Mouse (Mus musculus): ENCODE measurements around the gene Polr3c.
"Not testable (repeated sequence)": the region's sequence is repeated elsewhere in the genome, so short reads cannot be mapped to it uniquely, and the experiment has no call there.

Polr3c gene

DNA sequence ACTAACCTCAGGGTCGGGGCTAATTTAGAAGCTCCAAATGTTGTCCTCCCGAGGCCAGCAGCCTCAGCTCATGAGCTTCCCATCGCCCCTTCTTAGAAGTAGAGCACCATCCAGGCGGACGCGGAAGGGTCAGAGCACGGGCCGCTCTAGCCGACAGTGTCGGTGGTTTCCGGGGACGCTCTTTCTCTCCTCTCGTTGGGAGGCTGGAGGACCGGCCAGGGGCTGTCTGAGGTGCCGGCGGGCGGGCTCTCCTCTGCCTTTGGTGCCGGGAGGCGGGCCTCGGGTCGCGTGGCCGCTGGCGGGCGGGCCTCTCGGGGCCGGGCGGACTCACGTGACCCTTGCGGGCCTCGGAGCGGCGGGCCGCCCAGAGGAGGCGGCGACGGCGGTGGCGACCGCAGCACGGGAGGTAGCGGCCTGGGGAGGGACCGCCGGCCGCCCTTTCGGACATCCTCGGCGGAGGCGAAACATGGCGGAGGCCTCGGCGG, at the start of gene Polr3c, which contains the start of gene Rnf115:
TSS of gene Polr3c (minus strand) at position 286 of the 485 bp plus-strand sequence.
TSS of gene Rnf115 (plus strand) at position 322 of the 485 bp plus-strand sequence.
- peak; percentile 97 for DNase-seq

DNA sequence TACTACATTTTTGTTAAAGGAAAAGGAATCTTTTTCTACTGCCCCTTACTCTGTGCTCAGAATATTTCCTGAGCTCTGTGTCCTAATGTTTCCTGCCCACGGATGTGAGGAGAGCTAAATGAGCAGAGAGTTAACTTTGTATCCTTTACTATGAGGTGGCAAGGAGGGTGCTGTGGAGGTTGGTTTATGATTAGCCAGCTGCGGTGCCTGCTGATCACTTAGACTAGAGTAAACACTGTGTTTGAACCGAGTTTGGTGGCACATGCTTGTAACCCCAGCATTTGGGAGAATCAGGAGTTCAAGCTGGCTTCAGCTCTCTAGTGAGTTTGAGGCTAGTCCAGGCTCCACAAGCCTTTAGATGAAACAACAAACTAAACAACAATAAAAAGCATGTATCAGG, 49.7 kb upstream of the Polr3c start:
- DNase-seq = no peak

DNA sequence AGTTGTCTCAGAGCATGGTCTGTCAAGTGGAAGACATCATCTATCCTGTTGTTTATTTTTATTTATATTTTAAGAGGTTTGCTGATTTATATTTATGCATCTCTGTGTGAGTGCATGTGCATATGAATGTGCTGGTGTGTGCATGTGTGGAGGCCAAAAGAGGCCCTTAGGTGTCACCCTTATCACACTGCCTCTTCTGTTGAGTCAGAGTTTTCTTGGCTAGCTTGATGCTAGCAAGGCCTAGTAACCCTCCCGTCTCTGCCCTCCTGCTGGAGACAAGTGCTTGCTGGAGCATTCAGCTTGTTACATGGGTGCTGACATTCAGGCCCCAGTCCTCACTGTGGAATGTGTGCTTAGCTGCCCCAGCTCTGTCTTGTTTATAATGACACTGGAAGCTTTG, 45.5 kb upstream of the Polr3c start:
- DNase-seq = no peak

DNA sequence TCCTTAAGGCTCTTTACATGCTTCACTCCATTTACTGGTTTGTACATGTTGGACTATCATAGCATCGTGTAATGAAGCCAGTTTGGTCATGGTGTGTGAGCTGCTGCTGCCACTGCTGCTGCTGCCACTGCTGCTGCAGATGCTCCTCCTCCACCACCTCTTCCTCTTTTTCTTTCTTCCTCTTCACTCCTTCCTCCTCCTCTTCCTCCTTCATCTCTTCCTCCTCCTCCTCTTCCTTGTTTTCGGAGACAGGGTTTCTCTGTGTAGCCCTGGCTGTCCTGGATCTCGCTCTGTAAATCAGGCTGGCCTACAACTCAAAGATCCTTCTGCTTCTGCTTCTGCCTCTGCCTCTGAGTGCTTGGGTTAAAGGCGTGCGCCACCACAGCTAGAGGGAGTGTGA, 42.5 kb upstream of the Polr3c start:
- no peak for DNase-seq

DNA sequence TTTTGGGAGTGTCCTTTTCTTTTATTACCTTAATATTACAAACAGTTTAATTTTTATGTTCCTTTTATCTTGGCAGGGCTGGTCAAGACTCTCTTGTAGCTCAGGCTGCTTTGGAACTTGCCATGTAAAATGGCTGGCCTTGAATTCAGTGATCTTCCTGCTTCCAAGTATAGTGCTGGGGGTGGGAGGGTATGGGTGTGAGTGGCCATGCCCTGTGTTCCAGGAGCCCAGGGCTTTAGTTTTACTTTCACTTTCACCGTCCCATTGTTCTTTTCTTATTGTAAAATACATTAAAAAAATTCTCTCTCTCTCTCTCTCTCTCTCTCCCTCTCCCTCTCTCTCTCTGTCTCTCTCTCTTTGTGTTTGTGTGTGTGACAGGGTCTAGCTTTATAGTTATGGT, 37.1 kb upstream of the Polr3c start:
- DNase-seq = no peak

DNA sequence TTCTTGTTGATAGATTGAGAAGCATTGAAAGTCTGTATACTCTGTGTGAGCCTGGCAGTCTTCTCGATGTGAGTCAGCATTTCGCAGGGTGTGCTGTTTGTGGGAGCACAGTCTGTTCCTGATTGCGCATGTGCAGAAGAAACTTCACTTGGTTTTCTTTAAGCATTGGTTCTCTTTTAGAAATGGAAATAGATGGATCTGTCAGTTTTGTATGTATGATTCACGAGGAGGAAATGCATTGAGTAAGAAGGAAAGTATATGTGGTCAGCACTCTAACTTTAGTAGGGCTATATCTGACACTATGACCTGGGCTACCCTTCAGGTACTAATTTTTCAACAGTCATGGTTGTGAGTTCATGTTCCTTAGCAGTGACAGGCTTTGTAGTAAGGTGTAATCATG, 32.3 kb upstream of the Polr3c start:
- DNase-seq = no peak

DNA sequence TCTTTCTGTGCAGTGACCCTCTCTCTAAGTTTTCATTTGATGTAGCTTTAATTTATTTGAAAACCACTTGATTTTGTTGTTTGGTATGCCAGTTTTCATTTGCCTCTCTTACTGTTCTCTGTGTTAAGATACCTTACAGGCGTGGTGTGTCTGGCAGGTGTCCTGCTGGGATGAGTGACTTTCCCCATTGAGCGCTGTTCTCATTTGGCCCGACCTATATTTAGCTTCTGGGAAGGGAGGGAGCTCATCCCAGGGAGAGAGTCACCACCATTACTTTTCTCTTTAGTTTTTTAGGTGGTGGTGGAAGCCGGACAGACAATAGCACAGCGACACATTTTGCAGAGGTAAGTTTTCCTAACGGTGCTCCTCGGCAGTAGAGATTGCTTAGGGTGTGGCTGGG, 30.3 kb upstream of the Polr3c start:
- peak; percentile 29 for DNase-seq

DNA sequence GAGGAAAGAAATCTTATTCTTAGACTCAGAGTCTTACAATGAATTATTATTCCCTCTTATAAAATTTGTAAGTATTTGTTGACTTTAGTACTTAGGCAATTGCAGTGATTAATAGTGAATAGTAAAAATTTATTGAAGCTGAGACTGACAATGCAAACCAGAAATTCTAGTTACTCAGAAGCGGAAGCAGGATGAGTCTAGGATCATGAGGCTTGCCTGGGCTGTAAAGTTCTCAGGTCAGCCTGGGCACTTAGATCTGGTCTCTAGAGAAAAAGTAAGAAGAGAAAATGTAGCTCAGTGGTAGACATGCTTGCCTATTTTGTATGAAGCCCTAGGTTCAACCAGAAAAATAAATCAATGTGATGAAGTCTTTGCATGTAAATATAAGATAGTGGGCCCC, 28.5 kb upstream of the Polr3c start:
- no peak for DNase-seq

DNA sequence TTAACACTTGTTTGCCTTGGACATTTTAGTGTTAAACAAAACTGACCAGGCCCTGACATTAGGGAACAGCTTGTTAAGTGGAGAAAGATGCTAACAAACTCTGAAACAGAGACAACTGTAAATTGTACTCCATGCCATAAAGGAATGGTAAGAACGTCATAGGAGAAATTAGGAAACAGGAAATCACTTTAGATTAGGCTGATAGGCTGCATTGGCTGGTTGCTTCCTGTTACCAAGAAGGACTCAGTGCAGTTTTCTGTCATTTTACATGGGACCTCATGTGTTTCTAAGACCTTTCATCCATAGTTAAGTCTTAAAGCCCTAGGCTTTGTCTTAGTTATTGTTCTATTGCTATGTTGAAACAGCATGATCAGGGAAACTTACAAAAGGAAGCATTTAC, 19.4 kb upstream of the Polr3c start:
- no peak for DNase-seq

DNA sequence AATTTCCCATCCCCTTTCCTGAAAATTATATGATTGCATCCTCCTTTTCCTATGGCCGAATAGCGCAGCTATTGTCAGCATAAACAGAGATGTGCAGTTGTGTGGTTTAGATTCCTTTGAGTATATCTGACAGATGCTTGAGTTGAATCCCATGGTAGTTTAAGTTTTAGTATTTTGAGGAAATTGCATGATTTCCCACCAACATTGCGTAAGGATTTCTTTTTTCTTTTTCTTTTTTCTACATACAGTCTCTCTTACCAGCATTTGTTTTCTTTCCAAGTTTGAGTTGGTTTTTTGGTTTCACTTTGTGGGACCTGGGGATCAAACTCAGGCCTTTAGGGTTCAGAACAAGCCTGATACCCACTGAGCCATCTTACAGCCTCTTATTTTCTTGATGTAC, 16.9 kb upstream of the Polr3c start:
- no peak for DNase-seq

DNA sequence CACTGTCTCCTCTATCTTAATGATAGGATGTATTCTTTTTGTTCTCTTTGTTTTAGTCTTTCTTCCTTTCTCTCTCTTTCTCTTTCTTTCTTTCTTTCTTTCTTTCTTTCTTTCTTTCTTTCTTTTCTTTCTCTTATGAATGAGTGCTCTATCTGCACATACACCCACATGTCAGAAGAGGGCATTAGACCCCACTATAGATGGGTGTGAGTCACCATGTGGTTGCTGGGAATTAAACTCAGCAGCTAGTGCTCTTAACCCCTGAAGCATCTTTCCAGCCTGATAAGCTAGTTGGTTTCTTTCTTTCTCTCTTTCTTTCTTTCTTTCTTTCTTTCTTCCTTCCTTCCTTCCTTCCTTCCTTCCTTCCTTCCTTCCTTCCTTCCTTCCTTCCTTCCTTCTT, 12.9 kb upstream of the Polr3c start:
- not testable (repeated sequence) for DNase-seq

DNA sequence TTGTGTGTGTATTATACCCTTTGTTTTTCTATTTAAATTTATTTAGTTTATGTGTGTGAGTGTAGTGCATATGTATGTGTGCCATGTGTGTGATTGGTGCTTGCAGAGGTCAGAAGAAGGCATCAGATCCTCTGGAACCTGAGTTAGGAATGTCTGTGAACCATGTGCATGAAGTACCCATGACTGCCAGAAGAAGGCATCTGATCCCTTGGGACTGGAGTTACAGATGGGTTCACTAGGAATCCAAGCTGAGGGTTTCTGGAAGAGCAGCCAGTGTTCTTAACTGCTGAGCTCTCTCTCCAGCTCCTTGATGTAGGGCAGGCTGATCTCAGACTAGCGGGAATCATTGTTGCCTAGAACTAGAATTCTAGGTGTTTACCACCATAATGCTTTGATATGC, 10.6 kb upstream of the Polr3c start:
- no peak for DNase-seq

DNA sequence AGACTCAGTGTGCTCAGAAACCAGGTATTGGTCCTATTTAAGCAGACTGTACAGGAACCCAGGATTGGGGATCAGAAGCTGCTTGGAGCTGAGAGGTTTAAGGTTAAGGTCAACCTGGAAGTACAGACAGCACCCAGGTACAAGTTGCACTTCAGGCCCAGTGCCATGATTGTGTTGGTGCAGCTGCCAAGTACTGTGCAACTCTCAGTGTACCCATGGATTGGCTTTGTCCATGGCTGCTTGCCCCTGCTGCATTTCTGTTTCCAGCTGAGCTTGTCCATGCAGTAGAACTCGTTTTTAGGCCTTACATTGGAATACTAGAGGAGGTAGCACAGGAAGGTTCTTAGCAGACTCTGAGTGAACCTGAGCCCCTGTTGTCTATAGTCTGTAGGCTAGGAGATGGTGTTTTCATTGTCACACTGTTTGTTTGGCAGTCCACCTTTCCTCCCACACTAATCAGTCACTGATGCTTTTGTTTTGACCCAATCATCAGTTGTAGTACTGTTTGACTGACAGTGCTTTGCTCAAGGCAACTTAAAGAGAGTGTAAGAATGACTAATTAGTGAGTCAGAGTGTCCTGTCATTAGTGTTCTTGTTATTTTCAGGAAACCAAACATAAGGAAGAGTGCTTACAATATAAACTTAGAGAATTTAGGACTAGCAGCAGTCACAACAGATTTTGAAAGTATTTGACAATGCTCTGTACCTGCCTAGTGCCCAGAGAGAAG, 9.7 kb upstream of the Polr3c start:
- DNase-seq = no peak

DNA sequence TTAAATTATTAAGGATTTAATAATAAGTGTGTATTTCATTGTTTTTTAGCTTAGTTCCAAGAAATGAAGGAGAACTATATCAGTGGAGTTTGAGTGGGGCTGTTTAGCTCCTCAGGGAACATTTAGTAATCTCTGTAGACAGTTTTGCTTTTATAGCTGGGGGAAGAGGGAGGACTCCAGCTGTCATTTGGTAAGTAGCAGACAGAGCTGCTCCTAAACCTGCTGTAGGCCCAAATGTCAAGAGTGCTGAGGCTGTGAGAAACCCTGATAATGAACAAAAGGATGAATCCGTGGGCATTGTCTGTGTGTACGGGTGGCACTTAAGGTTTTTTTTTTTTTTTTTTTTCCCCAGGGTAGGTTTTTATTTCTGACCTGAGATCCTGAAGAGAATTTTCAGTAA, 7.8 kb upstream of the Polr3c start:
- DNase-seq = no peak

DNA sequence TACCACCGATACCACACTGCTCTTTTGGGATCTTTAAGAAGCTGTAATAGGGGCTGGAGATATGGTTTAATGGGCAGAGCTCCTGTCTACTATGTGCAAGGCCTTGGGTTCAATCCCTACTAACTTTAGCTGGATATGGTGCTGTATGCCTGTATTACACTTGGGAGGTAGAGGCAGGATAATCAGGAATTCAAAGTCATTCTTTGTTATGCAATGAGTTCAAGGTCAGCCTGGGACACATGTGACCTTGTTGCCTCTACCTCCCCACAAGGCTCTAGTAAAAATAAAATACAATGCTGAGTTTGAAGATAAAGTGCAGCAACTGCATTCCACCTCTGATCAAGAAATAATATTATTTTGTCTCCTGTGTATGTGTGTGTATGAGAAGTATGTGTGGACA, 6.6 kb upstream of the Polr3c start:
- no peak for DNase-seq

DNA sequence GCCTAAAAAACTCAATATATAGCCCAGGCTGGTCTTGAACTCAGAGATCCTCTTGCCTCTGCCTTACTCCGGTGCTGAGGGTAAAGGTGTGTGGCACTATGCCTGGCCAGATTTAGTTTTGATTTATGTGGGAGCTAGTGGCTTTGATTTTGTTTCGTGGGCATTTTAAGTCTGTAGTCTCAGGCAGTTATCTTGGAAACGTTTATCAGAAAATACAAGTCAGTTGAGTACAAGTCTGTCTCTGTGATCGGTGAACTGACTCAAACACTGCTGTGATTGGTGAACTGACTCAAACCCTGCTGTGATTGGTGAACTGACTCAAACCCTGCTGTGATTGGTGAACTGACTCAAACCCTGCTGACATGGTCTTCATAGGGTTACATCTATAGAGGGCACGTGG, 3.4 kb upstream of the Polr3c start:
- DNase-seq = no peak

DNA sequence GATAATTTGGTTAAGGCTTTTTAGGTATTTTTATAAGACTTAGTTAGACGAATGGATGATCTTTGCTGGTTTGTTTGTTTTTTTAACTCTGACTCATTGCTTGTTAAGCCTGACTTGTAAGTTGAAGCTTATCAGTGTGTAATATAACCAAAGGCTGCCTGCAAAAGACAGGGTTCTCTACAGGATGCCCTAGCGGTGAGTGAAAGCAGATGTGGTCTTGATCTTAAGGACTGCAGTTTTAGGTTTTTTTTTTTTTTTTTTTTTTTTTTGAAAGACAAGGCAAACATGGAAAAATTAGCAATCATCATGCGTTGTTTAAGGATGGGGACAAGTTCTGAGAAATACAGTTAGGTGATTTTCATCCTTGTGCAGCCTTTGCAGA, 2.0 kb upstream of the Polr3c start:
- DNase-seq = no peak

DNA sequence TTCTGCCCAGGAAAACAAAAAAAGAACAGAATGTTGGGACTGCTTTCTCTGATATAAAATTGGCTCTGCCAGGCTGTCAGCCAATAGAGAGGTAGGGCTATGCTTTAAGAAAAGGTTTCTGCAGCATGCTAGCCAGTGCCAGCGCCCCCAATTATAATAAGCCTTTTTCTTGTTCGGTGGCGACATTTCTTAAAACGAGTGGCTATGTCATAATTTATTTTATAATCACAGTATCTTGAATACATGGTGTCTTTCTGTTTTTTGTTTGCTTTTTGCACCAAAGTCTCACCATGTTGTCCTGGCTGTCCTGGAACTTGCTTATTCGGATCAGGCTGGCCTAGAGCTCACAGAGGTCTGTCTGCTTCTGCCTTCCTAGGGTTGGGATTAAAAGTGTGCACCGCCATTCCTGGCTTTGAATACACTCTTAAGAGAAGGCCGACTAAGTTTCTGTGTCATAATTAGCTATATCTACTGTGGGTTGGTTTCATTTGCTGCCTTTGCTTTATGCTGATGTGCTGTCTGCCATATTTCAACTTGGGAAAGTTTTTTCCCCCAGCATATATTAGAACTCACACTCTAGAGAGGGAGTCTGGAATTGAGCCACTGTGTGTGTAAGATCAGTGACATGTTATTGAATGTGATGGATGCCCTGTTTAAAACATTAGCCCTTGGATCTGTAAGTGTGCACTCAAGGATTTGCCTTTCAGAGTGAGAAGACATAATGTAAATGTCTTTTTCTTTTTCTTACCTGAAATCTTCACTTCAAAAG, 1.4 kb upstream of the Polr3c start:
- DNase-seq = no peak

DNA sequence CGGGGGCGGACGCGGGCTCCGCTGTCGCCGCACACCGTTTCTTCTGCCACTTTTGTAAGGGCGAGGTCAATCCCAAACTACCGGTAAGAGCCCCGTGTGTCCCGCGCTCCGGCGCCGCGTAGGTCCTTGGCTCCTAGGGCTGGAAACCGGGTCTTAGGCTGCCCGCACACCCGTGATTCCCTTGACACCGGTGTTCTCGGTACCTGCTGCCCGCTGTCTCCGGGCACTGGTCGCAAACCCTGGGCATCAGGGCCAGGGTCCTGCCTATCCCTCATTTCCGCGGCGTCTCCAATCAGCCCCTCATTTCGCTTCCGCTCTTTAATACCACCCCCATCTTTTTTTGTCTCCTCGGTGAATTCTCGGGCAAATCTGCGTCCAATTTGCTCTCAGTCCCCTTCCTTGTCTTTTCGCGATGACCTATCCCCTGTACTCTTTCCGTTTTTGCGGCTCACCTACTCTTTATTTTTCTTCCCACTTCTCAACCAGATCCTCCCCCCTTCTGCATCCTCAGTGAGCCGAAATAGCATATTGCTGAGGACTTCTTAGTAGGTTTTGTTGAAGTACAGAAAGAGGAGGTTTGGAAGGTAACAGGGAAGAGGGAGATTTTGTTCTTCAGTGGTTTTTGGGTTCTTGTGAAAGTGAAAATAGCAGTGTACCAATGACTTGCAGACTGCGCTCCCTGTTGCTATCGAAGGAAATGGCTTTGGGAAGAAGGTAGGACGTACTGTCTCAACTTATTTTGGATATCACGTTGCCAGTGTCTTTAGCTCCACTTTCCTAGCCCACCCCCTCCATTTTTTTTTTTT, 603 bp upstream of the Polr3c start:
- no peak for DNase-seq

DNA sequence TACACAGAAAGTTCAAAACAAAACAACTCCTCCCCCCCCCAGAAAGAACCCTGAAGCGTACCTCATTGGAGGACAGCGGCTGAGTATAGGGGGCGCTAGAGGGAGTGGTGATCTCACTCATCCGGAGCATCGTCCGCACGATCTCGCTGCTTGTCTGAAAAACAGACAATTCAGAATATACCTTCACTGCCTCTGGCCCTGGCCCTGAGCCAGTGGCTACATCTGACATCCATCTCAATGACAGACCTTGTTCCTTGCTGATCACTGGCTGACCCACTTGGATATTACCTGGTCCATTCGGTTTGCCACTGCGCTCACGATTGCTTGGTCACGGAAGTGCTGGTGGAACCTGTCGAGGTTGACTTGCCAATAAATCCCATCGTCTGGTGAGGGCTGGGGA, 8.3 kb downstream of the Polr3c start:
- DNase-seq = peak; percentile 79

DNA sequence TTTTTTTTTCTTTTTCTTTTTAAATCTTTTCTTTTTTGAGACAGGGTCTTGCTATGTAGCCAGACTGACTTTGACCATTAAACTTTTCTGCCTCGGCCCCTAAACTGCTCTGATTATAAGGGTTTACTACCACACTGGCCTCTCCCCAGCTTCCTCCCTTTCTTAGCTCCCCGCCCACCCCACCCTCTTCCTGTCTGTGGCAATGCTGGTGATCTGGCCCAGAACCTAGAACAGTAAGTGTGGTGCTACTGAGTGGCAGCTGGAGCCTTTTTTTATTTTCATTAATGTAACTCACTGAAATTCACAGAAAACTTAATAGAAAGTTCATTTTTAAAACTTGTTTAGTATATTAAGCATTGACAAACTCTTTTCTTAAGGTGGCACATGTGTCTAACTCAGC, 11.6 kb downstream of the Polr3c start:
- no peak for DNase-seq

DNA sequence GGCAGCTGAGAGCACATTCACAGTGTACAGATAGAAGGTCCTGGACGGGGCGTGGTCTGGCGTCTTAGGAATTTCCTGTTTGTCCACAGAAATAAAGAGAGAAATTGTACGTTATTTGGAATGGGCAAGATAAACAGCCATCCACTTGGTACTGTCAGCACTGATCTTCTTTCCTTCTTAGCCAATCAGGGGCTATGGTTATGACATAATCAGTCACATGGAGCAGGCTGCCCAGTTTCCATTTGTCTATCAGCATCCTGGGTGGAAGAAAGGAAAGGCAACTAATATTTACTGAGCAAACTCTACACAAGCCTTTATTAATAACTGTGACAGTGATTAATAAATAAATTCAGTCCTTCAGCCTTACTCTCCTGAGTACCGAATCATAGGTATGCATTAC, 13.1 kb downstream of the Polr3c start:
- no peak for DNase-seq

DNA sequence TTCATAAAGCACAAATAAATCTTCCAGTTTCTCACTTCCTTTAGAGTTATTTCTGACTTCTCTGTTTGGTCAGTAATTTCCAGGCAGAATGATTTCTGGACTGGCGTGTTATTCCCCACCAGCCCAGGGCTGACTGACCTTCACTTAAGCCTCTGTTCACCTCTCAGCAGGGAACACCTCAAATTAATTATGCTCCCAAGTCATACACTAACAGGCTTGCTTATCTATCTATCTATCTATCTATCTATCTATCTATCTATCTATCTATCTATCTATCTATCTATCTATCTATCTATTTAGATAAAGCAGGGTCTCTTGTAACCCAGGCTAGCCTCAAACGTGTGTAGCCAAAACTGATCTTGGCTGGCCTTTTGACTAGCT, 18.8 kb downstream of the Polr3c start:
- DNase-seq = no peak
